In the genomic region with DNA sequence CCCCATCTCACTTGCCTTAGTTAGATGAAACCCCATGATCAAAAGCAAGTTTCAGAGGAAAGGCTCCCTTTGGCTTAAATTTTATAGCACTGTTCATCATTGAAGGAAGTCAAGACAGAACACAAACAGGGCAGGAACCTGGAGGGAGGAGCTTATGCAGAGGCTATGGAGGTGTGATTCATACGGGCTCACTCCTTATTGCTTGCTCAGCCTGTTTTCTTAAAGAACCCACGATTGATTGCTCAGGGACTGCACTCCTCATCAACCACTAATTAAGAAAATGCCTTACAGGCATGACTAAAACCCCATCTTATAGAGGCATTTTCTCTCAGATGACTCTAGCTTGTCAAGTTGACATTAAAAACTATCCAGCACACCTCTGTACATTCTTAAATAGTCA, we compare ENCODE assay signal across 26 mouse cellular contexts.
"Had no signal": no experiment of that assay in that cellular context is flagged by ENCODE, and none has a peak within 500 bp of the region (broad histone marks: within the 10 kb centered on the region; RNA-seq: fewer than 3 reads in every experiment).

No protein-coding gene starts in this region.

- H3K4me1 ChIP-seq: heart, embryonic 15.5 days; hindbrain, embryonic 13.5 days; hindbrain, embryonic 15.5 days; kidney, embryonic 15.5 days; limb, embryonic 13.5 days; liver, embryonic 12.5 days had no signal

- H3K27ac ChIP-seq: heart, adult 2 months; heart, embryonic 13.5 days; heart, embryonic 15.5 days; hindbrain, embryonic 13.5 days; hindbrain, embryonic 15.5 days; kidney, embryonic 15.5 days; kidney, postnatal 0 days; limb, embryonic 13.5 days; limb, embryonic 15.5 days; liver, embryonic 12.5 days; liver, embryonic 14.5 days had no signal

- ATAC-seq: intestine, embryonic 16.5 days; liver, embryonic 12.5 days had no signal

- H3K27me3 ChIP-seq: heart, embryonic 13.5 days; heart, embryonic 15.5 days; hindbrain, embryonic 13.5 days; hindbrain, embryonic 15.5 days; kidney, embryonic 15.5 days; limb, embryonic 13.5 days; limb, embryonic 15.5 days; liver, embryonic 12.5 days had no signal

- H3K36me3 ChIP-seq: heart, embryonic 15.5 days; hindbrain, embryonic 13.5 days; hindbrain, embryonic 15.5 days; liver, embryonic 12.5 days had no signal

- DNase-seq: gastrocnemius, postnatal 14 days; gastrocnemius, postnatal 36 days; heart, adult 11 months; heart, adult 2 months; heart, postnatal 14 days; heart, postnatal 36 days; kidney, adult 11 months; kidney, adult 2 months; kidney, adult 9 months; kidney, postnatal 14 days; kidney, postnatal 36 days; layer of hippocampus, adult 9-11 months; layer of hippocampus, postnatal 36 days; left cerebral cortex, postnatal 4 days had no signal

- H3K4me3 ChIP-seq: heart, adult 2 months; heart, embryonic 13.5 days; heart, embryonic 15.5 days; hindbrain, embryonic 13.5 days; hindbrain, embryonic 15.5 days; kidney, embryonic 15.5 days; limb, embryonic 13.5 days; limb, embryonic 15.5 days; liver, embryonic 12.5 days had no signal

- H3K9me3 ChIP-seq: heart, embryonic 13.5 days; heart, embryonic 15.5 days; hindbrain, embryonic 13.5 days; hindbrain, embryonic 15.5 days; kidney, embryonic 15.5 days; limb, embryonic 13.5 days; limb, embryonic 15.5 days; liver, embryonic 12.5 days had no signal

- H3K9ac ChIP-seq: heart, embryonic 13.5 days; heart, embryonic 15.5 days; hindbrain, embryonic 13.5 days; hindbrain, embryonic 15.5 days; kidney, embryonic 15.5 days; limb, embryonic 13.5 days; limb, embryonic 15.5 days; liver, embryonic 12.5 days; liver, embryonic 14.5 days had no signal

- H3K4me2 ChIP-seq: heart, embryonic 11.5 days; heart, embryonic 13.5 days; heart, embryonic 15.5 days; hindbrain, embryonic 13.5 days; hindbrain, embryonic 15.5 days; kidney, embryonic 15.5 days; limb, embryonic 13.5 days; limb, embryonic 15.5 days; liver, embryonic 12.5 days had no signal
